Mouse (Mus musculus) heart, postnatal 25 days (tissue): ENCODE measurements at regions not wholly inside any gene's neighbourhood (a gene's known extent, or its start where the extent isn't known, plus 50 kb on each side); places are given as distances from the start of the nearest gene placed in this dataset.

ENCODE experiments used
- DNase-seq: peaks from one replicate; pipeline ENCODE4 v3.0.0; 2022; ENCODE audit warnings: low spot score
- intact Hi-C: fragments of 180-260 bp; cut with DNase I; formaldehyde crosslinking; loops from one replicate; pipeline ENCODE4 v1.15.1; 2025

- no peak for DNase-seq
- intact Hi-C loops: no loop called here
Observed at GRCm38 (mm10) chr9:52255692-52256091, 87.3 kb upstream of the Zc3h12c start.

GRCm38 (mm10) chr9:52254475-52254874 is 86.1 kb upstream of the Zc3h12c start:
- no peak for DNase-seq
- intact Hi-C loops: no loop called here

- intact Hi-C loops: no loop called here
- no peak for DNase-seq
Observed at GRCm38 (mm10) chr9:52251455-52251854, 83.1 kb upstream of the Zc3h12c start.

DNA sequence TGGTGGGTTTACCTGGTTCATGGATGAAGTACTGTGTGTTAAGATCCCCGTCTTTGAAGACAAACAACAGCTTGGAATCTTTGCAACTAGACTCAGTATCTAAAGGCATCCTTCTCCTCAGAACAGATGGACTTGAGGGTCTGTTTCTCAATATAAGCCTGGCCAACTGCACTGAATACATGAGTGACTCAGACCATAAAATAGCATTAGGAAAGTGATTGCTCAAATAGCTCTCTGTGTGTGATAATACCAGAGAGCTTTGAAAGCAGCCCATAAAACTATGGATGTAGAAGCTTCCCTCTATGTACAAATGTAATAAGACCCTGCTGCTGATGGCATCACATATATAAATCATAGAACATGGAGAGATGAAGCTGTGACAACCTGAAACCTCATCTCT is 78.3 kb upstream of the Zc3h12c start:
- no peak for DNase-seq
- intact Hi-C loops: no loop called here

- intact Hi-C loops: no loop called here
- DNase-seq: no peak
Observed at GRCm38 (mm10) chr9:52244081-52244480, 75.7 kb upstream of the Zc3h12c start.

GRCm38 (mm10) chr9:52243032-52243431 is 74.7 kb upstream of the Zc3h12c start:
- DNase-seq: no peak
- intact Hi-C loops: no loop called here

GRCm38 (mm10) chr9:52241577-52241976 is 73.2 kb upstream of the Zc3h12c start:
- intact Hi-C loops: no loop called here
- DNase-seq: no peak

- intact Hi-C loops: no loop called here
Observed at GRCm38 (mm10) chr9:52240585-52241320, 72.4 kb upstream of the Zc3h12c start.

GRCm38 (mm10) chr9:52234775-52235174 is 66.4 kb upstream of the Zc3h12c start:
- intact Hi-C loops: no loop called here
- no peak for DNase-seq

More at GRCm38 (mm10) chr9:52240585-52241320, 72.4 kb upstream of the Zc3h12c start:
- DNase-seq: no peak

- intact Hi-C loops: no loop called here
- no peak for DNase-seq
Observed at GRCm38 (mm10) chr9:52229589-52229988, 61.2 kb upstream of the Zc3h12c start.

GRCm38 (mm10) chr9:52225646-52226045 is 57.3 kb upstream of the Zc3h12c start:
- no peak for DNase-seq
- intact Hi-C loops: no loop called here

DNA sequence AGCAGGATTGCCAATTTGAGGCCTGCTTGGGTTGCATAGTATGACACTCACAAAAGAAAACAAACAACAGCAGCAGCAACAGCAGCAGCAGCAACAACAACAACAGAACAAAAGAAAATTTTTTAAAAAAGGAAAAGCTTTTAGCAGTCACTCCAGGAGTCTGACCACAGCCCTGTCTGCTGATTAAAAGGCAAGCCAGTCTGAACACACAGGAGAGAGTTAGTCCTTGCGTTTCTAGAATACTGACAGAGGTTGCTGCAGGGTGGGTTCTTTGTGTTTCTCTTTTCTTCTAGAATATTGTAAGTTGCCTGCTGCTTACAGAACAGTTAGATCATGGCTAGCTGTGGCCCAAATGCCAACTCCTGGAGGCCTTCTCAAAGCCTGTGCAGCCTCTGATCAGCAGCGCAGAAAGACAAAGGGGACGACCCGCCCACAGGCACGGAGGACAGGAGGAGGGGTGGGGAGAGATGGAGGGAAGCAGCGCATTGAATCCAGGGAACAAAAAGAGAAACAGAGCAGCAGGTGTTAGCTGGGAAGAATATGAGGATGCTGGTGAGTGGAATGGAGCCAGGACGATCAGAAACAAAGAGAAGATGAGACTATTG is 55.2 kb upstream of the Zc3h12c start:
- intact Hi-C loops: no loop called here
- DNase-seq: no peak
